Mouse (Mus musculus): ENCODE results near the gene Klhdc4. TPM values are rescaled to one million over a fixed set of nuclear protein-coding genes. Genes with fewer than 3 reads are reported as not detected.

The Klhdc4 gene
- 35.5 and 38.8 TPM in 2 replicates for polyA plus RNA-seq (2015; fragmentation: Nextera tagmentation; extraction: Ambion mirVana)

DNA sequence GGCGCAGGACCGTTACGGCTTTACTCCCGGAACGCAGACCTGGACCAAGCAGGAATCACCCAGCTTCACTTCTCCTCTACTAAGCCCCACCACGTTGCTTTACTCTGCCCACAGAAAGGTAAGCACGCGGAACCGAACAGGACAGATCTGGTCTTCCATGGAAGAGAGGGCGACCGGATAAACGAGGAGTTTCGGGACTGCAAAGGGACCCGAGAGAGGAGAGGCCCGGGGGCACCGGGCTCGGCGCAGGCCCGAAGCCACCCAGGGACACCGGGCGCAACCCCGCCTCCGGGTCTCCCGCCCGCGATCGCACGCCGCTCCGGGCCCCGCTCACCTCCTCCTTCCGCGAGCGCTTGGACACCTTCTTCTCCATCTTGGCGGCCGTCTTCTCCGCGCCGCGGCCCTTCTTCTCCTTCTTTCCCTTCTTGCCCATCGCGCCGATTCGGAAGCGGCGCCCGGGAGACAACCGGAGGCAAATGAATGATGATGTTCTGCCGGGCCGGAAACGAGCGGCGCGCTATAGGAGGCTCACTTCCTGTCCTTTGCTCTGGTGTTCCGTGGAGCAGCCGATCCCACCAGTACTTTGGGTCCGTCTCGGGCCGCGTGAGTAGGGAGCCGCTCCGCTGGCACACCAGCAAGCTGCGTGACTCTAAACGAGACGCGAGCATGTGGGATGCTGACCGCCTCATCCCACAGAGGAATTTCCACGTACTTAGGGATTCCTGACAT, at the start of gene Klhdc4:
Gene Klhdc4, minus strand, starts transcription at position 522 of the 729 bp plus-strand sequence.
- Histone ChIP-seq H3K9ac (ENCODE audit: low read depth, low read length) (peak within 1 kb of the TSS; percentile 84), H3K9me3 (ENCODE audit: control insufficient read depth, low read length) (no peaks in the 10 kb centered on the region), H3K4me2 (ENCODE audit: low read depth, low read length) (peak within 1 kb of the TSS; percentile 94), H3K27me3 (replicated peaks; ENCODE audit: control insufficient read depth, insufficient read depth, low read length) (no peaks in the 10 kb centered on the region), H3K4me3 (ENCODE audit: low read length) (peak within 1 kb of the TSS; percentile 83), H3K36me3 (ENCODE audit: control insufficient read depth, insufficient read depth, low read length) (no peaks in the 10 kb centered on the region), H3K27ac (ENCODE audit: low read length) (peak within 1 kb of the TSS; percentile 18; the same call in 1 of the 2 replicates), H3K4me1 (ENCODE audit: control insufficient read depth, insufficient read depth, low read length) (peaks cover 16% of the 10 kb centered on the region)
- peak; percentile 99 for ATAC-seq
- WGBS, result under 1% methylated on average over 68 of the region's 68 CpGs

- Histone ChIP-seq H3K9me3 (ENCODE audit: control insufficient read depth, low read length) (no peaks in the 10 kb centered on the region), H3K4me1 (ENCODE audit: control insufficient read depth, insufficient read depth, low read length) (peaks cover 11% of the 10 kb centered on the region), H3K27ac (ENCODE audit: low read length) (no peak overlapping the region), H3K4me2 (ENCODE audit: low read depth, low read length) (no peak overlapping the region), H3K4me3 (ENCODE audit: low read length) (no peak overlapping the region), H3K27me3 (replicated peaks; ENCODE audit: control insufficient read depth, insufficient read depth, low read length) (no peaks in the 10 kb centered on the region), H3K9ac (ENCODE audit: low read depth, low read length) (no peak overlapping the region), H3K36me3 (ENCODE audit: control insufficient read depth, insufficient read depth, low read length) (no peaks in the 10 kb centered on the region)
- 81% methylated on average over 7 of the region's 7 CpGs for WGBS
- ATAC-seq, result no peak
These were observed 48.6 kb upstream of the Klhdc4 start for GRCm38 (mm10) chr8:121877828-121878480.

DNA sequence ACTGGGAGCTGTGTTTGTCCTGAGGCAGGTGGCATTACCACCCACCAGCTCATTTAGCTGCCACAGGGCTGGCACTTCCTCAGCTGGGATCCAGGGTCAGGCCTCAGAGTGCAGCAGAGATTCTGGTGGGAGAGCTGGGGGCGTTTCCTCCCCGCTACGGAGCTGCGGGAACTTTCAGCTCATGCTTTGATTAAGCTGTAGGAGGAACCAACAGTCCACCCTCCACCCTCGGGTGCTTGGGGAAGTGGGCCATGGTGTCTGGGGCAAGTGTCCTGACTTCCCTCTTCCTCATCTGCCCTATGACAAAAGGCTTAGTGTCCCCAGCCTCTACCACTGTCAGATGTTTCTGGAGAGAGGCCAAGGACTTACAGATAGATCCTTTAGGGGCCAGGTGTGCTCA, 47.8 kb upstream of the Klhdc4 start:
- peaks cover 16% of the 10 kb centered on the region for H3K4me1 ChIP-seq (ENCODE audit: control insufficient read depth, insufficient read depth, low read length)
- H3K27ac ChIP-seq (ENCODE audit: low read length), result no peak overlapping the region
- 69% methylated on average over 5 of the region's 5 CpGs for WGBS
- H3K4me2 ChIP-seq (ENCODE audit: low read depth, low read length), result no peak overlapping the region
- no peak overlapping the region for H3K4me3 ChIP-seq (ENCODE audit: low read length)
- no peaks in the 10 kb centered on the region for H3K9me3 ChIP-seq (ENCODE audit: control insufficient read depth, low read length)
- H3K27me3 ChIP-seq (replicated peaks; ENCODE audit: control insufficient read depth, insufficient read depth, low read length), result no peaks in the 10 kb centered on the region
- no peaks in the 10 kb centered on the region for H3K36me3 ChIP-seq (ENCODE audit: control insufficient read depth, insufficient read depth, low read length)
- no peak overlapping the region for H3K9ac ChIP-seq (ENCODE audit: low read depth, low read length)
- ATAC-seq, result no peak

DNA sequence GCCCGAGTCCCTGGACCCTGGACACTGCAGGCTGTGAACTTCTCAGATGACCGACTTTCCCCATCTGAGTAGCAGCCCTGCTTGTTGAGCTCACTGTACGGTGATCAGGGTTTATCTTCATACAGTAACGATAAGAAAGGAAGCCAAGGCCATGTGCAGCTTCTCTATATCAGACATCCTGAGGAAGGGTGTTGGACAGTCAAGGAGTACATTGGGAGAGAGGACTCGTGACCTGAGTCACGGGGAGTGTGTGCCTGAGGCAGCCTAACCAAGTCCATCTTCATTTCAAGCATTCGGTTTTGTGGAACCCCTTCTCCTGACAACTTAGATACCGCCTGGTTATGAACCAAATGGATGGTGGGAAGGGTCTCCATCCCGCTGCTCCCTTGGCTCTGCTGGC, 46.1 kb upstream of the Klhdc4 start:
- H3K27me3 ChIP-seq (replicated peaks; ENCODE audit: control insufficient read depth, insufficient read depth, low read length), result no peaks in the 10 kb centered on the region
- no peak overlapping the region for H3K4me3 ChIP-seq (ENCODE audit: low read length)
- no peak overlapping the region for H3K4me2 ChIP-seq (ENCODE audit: low read depth, low read length)
- peaks cover 24% of the 10 kb centered on the region for H3K4me1 ChIP-seq (ENCODE audit: control insufficient read depth, insufficient read depth, low read length)
- WGBS, result 73% methylated on average over 9 of the region's 9 CpGs
- no peak for ATAC-seq
- no peak overlapping the region for H3K9ac ChIP-seq (ENCODE audit: low read depth, low read length)
- no peaks in the 10 kb centered on the region for H3K9me3 ChIP-seq (ENCODE audit: control insufficient read depth, low read length)
- H3K36me3 ChIP-seq (ENCODE audit: control insufficient read depth, insufficient read depth, low read length), result no peaks in the 10 kb centered on the region
- H3K27ac ChIP-seq (ENCODE audit: low read length), result no peak overlapping the region

DNA sequence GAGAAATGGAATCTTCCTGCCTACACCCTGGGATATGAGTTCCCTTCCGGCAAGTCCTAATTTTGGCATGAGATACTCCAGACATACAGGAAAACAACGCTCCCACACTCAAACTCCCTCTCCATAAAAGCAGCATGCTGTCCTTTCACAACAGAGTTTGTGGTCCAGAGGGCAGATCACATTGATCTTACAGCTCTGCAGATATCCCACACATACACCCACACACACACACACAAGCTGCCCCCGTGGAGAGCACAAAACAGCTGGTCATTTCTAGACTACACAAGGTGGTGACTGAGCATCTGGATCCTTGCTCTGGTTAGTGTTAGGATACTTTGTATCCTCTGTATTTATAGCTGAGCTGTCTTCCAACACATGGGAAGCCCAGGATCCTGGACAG, 45.7 kb upstream of the Klhdc4 start:
- 53% methylated on average over 3 of the region's 3 CpGs for WGBS

DNA sequence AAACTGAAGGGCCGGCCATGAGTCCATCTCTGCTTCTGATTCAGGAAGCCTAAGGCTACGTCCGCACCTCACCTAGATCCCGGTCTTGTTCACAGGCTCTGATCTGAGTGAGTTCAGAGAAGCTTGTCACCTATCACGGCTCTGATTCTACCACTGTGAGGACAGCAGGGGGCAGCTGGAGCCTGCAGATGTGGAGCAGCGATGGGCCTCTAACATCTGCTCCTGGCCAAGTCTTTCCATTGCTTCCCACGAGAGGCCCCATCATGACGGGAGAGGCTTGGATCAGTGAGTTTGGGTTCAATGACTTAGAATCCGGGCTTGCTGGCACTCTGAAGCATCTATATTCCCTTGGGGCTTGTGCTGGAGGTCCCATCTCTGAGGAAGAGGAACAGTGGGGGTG, 44.7 kb upstream of the Klhdc4 start:
- no peak overlapping the region for H3K9ac ChIP-seq (ENCODE audit: low read depth, low read length)
- H3K36me3 ChIP-seq (ENCODE audit: control insufficient read depth, insufficient read depth, low read length), result no peaks in the 10 kb centered on the region
- no peak overlapping the region for H3K27ac ChIP-seq (ENCODE audit: low read length)
- H3K4me2 ChIP-seq (ENCODE audit: low read depth, low read length), result no peak overlapping the region
- peaks cover 24% of the 10 kb centered on the region for H3K4me1 ChIP-seq (ENCODE audit: control insufficient read depth, insufficient read depth, low read length)
- ATAC-seq, result peak; percentile 40; the same call in 1 of the 2 replicates
- no peaks in the 10 kb centered on the region for H3K9me3 ChIP-seq (ENCODE audit: control insufficient read depth, low read length)
- no peaks in the 10 kb centered on the region for H3K27me3 ChIP-seq (replicated peaks; ENCODE audit: control insufficient read depth, insufficient read depth, low read length)
- H3K4me3 ChIP-seq (ENCODE audit: low read length), result no peak overlapping the region
- 48% methylated on average over 9 of the region's 9 CpGs for WGBS

More for the DNA sequence above, 45.7 kb upstream of the Klhdc4 start:
- no peak overlapping the region for H3K4me3 ChIP-seq (ENCODE audit: low read length)
- no peak overlapping the region for H3K27ac ChIP-seq (ENCODE audit: low read length)
- peaks cover 24% of the 10 kb centered on the region for H3K4me1 ChIP-seq (ENCODE audit: control insufficient read depth, insufficient read depth, low read length)
- no peaks in the 10 kb centered on the region for H3K36me3 ChIP-seq (ENCODE audit: control insufficient read depth, insufficient read depth, low read length)
- no peak overlapping the region for H3K9ac ChIP-seq (ENCODE audit: low read depth, low read length)
- H3K27me3 ChIP-seq (replicated peaks; ENCODE audit: control insufficient read depth, insufficient read depth, low read length), result no peaks in the 10 kb centered on the region
- H3K9me3 ChIP-seq (ENCODE audit: control insufficient read depth, low read length), result no peaks in the 10 kb centered on the region
- no peak overlapping the region for H3K4me2 ChIP-seq (ENCODE audit: low read depth, low read length)
- no peak for ATAC-seq

- H3K27me3 ChIP-seq (replicated peaks; ENCODE audit: control insufficient read depth, insufficient read depth, low read length), result no peaks in the 10 kb centered on the region
- ATAC-seq, result peak; percentile 82
- no peak overlapping the region for H3K4me3 ChIP-seq (ENCODE audit: low read length)
- 18% methylated on average over 10 of the region's 10 CpGs for WGBS
- H3K9me3 ChIP-seq (ENCODE audit: control insufficient read depth, low read length), result no peaks in the 10 kb centered on the region
- peaks cover 24% of the 10 kb centered on the region for H3K4me1 ChIP-seq (ENCODE audit: control insufficient read depth, insufficient read depth, low read length)
- no peaks in the 10 kb centered on the region for H3K36me3 ChIP-seq (ENCODE audit: control insufficient read depth, insufficient read depth, low read length)
- H3K9ac ChIP-seq (ENCODE audit: low read depth, low read length), result peak overlapping the region; percentile 55
- H3K27ac ChIP-seq (ENCODE audit: low read length), result peak overlapping the region; percentile 51
- H3K4me2 ChIP-seq (ENCODE audit: low read depth, low read length), result peak overlapping the region; percentile 32
These were observed 42.6 kb upstream of the Klhdc4 start for GRCm38 (mm10) chr8:121871833-121872440.

GRCm38 (mm10) chr8:121870190-121870589, 40.8 kb upstream of the Klhdc4 start:
- ATAC-seq, result no peak
- no peak overlapping the region for H3K9ac ChIP-seq (ENCODE audit: low read depth, low read length)
- no peak overlapping the region for H3K4me2 ChIP-seq (ENCODE audit: low read depth, low read length)
- no peaks in the 10 kb centered on the region for H3K36me3 ChIP-seq (ENCODE audit: control insufficient read depth, insufficient read depth, low read length)
- 92% methylated on average over 2 of the region's 2 CpGs for WGBS
- H3K4me1 ChIP-seq (ENCODE audit: control insufficient read depth, insufficient read depth, low read length), result peaks cover 21% of the 10 kb centered on the region
- no peak overlapping the region for H3K27ac ChIP-seq (ENCODE audit: low read length)
- H3K9me3 ChIP-seq (ENCODE audit: control insufficient read depth, low read length), result no peaks in the 10 kb centered on the region
- H3K27me3 ChIP-seq (replicated peaks; ENCODE audit: control insufficient read depth, insufficient read depth, low read length), result no peaks in the 10 kb centered on the region
- H3K4me3 ChIP-seq (ENCODE audit: low read length), result no peak overlapping the region

DNA sequence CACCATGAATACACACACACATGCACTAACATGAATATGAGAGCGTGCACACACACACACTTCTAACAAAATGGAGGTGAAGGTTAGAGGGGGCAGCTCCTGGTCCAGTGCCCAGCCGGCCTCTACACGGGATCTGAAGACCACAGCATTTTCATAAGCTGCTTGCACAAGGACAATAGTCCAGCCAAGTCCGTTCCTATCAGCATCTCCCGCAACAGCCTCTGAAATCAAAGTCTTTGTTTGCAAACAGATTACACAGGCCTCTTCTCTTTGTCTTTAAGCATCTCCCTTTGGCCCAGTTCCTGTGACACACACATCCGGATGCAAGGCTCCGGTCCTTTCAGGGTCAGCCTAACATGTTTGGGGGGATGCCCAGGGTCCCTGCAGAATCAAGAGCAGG, 39.5 kb upstream of the Klhdc4 start:
- H3K4me2 ChIP-seq (ENCODE audit: low read depth, low read length), result no peak overlapping the region

More for the DNA sequence above, 39.5 kb upstream of the Klhdc4 start:
- Histone ChIP-seq H3K4me3 (ENCODE audit: low read length) (no peak overlapping the region), H3K36me3 (ENCODE audit: control insufficient read depth, insufficient read depth, low read length) (no peaks in the 10 kb centered on the region), H3K9me3 (ENCODE audit: control insufficient read depth, low read length) (no peaks in the 10 kb centered on the region), H3K9ac (ENCODE audit: low read depth, low read length) (no peak overlapping the region), H3K4me1 (ENCODE audit: control insufficient read depth, insufficient read depth, low read length) (peaks cover 13% of the 10 kb centered on the region), H3K27me3 (replicated peaks; ENCODE audit: control insufficient read depth, insufficient read depth, low read length) (no peaks in the 10 kb centered on the region), H3K27ac (ENCODE audit: low read length) (no peak overlapping the region)
- WGBS, result 82% methylated on average over 7 of the region's 7 CpGs
- ATAC-seq, result no peak

Data from intestine, embryonic 16.5 days (tissue).